Mouse (Mus musculus): Measurements from ENCODE around the gene Smarca4.

Gene Smarca4

GRCm38 (mm10) chr9:21601722-21602399 lies 14.1 kb upstream of the Smarca4 start:
- peak; percentile 62 to 73 for DNase-seq

- DNase-seq = no peak
These were observed 11.8 kb upstream of the Smarca4 start for GRCm38 (mm10) chr9:21604119-21604518.

GRCm38 (mm10) chr9:21605865-21606264 lies 10.1 kb upstream of the Smarca4 start:
- DNase-seq = no peak

- DNase-seq = no peak
These were observed 9.3 kb upstream of the Smarca4 start for GRCm38 (mm10) chr9:21606648-21607047.

GRCm38 (mm10) chr9:21609861-21610260 lies 6.1 kb upstream of the Smarca4 start:
- peak; percentile 81 to 84 for DNase-seq

GRCm38 (mm10) chr9:21614864-21615616 lies 929 bp upstream of the Smarca4 start:
- DNase-seq = no peak

- peak; percentile 87 to 88 for DNase-seq
These were observed 338 bp downstream of the Smarca4 start for GRCm38 (mm10) chr9:21616232-21616781.

GRCm38 (mm10) chr9:21617066-21617465 lies 1.1 kb downstream of the Smarca4 start:
- DNase-seq = no peak

- DNase-seq = no peak
These were observed 4.3 kb downstream of the Smarca4 start for GRCm38 (mm10) chr9:21620229-21620628.

GRCm38 (mm10) chr9:21622676-21623075 lies 6.7 kb downstream of the Smarca4 start:
- DNase-seq = no peak

- no peak for DNase-seq
These were observed 9.7 kb downstream of the Smarca4 start for GRCm38 (mm10) chr9:21625342-21626339.

- no peak for DNase-seq
These were observed 10.6 kb downstream of the Smarca4 start for GRCm38 (mm10) chr9:21626571-21626970.

- no peak for DNase-seq
These were observed 11.3 kb downstream of the Smarca4 start for GRCm38 (mm10) chr9:21627145-21627795.

GRCm38 (mm10) chr9:21630673-21631072 lies 14.7 kb downstream of the Smarca4 start:
- DNase-seq = peak; percentile 25 to 46

- no peak for DNase-seq
These were observed 17.1 kb downstream of the Smarca4 start for GRCm38 (mm10) chr9:21633106-21633505.

GRCm38 (mm10) chr9:21635639-21636038 lies 19.7 kb downstream of the Smarca4 start:
- DNase-seq = no peak

GRCm38 (mm10) chr9:21639031-21639430 lies 23.1 kb downstream of the Smarca4 start:
- no peak for DNase-seq

- no peak for DNase-seq
These were observed 30.4 kb downstream of the Smarca4 start for GRCm38 (mm10) chr9:21646366-21646765.

- DNase-seq = no peak
These were observed 31.8 kb downstream of the Smarca4 start for GRCm38 (mm10) chr9:21647721-21648120.

GRCm38 (mm10) chr9:21652263-21652662 lies 36.3 kb downstream of the Smarca4 start:
- DNase-seq = no peak

GRCm38 (mm10) chr9:21653253-21653652 lies 37.3 kb downstream of the Smarca4 start:
- DNase-seq = no peak

- DNase-seq = no peak
These were observed 46.1 kb downstream of the Smarca4 start for GRCm38 (mm10) chr9:21662034-21662433.

Measured in lung, adult 18-20 months (tissue).